Mouse (Mus musculus) bone marrow macrophage, adult 2 months (primary cell): ENCODE results near the gene Mst1r. TPM values are rescaled to one million over a fixed set of nuclear protein-coding genes. Genes with fewer than 3 reads are reported as not detected.

Source experiments
- H3K27ac ChIP-seq: 2 replicates; pipeline ENCODE4 v1.5.1; 2012; ENCODE audit warnings: low read depth, low read length; ENCODE audit not compliant: insufficient read depth
- H3K4me1 ChIP-seq: 2 replicates; pipeline ENCODE4 v1.6.1; 2012; ENCODE audit warnings: low read length; ENCODE audit not compliant: control insufficient read depth, insufficient read depth
- H3K4me3 ChIP-seq: 2 replicates; pipeline ENCODE4 v1.5.1; 2012; ENCODE audit warnings: mild to moderate bottlenecking, low read length, moderate library complexity; ENCODE audit not compliant: insufficient read depth
- CTCF ChIP-seq: IDR thresholded peaks from 2 replicates; pipeline ENCODE4 v1.5.1; 2012; ENCODE audit warnings: low read depth, mild to moderate bottlenecking, low read length, moderate library complexity
- POLR2A ChIP-seq: IDR thresholded peaks from 2 replicates; pipeline ENCODE4 v1.6.1; 2012; ENCODE audit warnings: mild to moderate bottlenecking, low read depth, low read length, borderline replicate concordance
- polyA plus RNA-seq: library from polyadenylated mRNA; stranded (reverse); fragments of >200 nt; gene quantifications from 2 replicates; pipeline ENCODE4 v1.2.4, GENCODE M21; 2012; ENCODE audit not compliant: missing spikeins, insufficient read depth, insufficient read length

The Mst1r gene
- polyA plus RNA-seq, 1 experiment = not detected

DNA sequence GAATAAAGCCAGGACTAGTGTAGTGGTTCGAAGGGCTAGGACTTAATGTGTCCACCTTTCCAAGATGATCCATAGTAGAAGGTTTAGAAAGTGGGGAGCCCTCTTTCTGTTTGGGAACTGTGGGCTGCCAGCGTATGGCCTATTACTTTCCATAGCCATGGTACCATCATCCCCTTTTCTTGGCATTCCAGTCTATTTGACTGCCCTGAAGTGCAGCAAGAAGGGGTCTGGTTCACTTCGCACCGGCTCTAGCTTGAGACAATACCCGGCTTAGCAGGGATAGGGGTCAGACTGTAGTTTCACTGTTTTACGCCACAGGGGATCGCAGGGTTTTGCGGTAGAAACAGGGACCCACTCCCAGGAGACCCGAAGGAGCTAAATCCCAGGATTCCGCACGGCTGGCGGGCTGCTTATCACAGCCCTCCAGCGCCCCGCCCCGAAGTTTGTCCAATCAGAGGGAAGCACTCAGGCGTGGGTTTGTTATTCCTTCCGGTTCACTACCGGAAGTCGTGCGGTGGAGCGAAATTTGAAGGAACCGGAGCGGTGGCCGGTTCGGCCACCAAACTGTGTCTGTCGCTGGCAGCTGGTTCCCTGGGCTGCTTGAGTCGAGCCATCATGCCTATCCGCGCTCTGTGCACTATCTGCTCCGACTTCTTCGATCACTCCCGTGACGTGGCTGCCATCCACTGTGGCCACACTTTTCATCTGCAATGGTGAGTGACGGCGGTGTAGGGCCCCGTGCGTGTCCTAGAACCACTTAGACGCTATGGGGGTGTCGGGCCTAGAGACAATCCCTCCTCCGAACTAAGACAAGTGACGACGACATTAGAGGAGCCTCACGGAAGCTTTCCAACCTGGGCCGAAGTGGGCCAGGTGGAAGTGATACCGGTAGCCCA lies 44.0 kb downstream of the Mst1r start:
- Histone ChIP-seq H3K27ac (peak overlapping the region; percentile 31; the same call in 1 of the 2 replicates), H3K4me3 (peak overlapping the region; percentile 89), H3K4me1 (peaks cover 8% of the 10 kb centered on the region)
- TF ChIP-seq CTCF = no peak
- 0 out of 2 replicates have a peak, but pooled peaks have one; percentile 33 for TF ChIP-seq POLR2A

DNA sequence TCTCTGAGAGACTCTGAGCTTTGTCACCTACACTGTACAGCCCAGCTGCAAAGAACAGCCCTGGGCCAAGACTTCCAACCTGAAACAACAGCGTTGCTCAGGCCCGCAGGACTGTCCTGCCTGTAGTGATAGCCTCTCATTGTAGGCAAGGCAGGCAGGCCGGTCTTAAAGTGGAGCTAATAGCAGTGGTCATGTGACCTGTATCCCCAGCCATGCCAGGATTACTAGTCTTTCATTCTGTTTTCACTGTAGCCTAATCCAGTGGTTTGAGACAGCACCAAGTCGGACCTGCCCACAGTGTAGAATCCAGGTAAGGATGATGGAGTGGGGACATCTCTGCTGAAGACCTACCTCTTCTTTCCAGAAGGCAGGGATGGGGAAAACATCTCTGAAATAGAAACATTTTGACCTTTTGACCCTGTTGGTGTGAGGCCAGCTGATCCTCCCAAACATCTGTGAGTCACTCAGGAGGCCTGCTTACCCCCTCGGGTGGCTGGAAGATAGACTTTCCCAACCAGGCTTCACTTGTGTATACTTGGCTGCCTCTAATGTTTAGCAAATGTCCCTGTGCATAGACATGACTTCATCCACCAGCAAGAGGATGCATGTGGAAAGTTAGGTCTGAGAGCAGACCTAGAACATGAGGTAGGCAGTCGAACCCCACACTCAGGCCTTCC lies 49.1 kb downstream of the Mst1r start:
- H3K27ac ChIP-seq = no peak overlapping the region
- TF ChIP-seq CTCF (no peak), POLR2A (no peak)
- no peak overlapping the region for H3K4me3 ChIP-seq
- H3K4me1 ChIP-seq = peaks cover 12% of the 10 kb centered on the region

DNA sequence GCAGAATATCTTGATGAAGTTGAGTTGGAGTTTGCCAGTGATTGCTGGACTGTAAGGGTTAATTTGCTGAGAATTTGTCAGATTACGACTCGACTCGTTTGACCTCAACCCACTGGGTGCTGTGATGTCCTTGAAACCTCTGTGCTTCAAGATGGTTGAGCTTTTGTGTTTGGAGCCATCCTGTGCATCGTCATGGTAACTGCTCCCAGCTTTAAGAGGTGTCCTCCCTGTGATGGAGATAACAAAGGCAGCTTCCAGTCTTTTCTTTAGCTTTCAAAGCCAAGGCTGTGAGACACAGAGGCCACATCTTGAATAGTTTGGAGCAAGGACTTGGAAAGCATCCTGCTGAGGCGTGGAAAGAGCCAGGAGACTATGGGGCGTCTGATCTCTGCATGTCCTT lies 50.5 kb downstream of the Mst1r start:
- H3K4me3 ChIP-seq = no peak overlapping the region
- peaks cover 7% of the 10 kb centered on the region for H3K4me1 ChIP-seq
- TF ChIP-seq CTCF (no peak), POLR2A (no peak)
- H3K27ac ChIP-seq = no peak overlapping the region

DNA sequence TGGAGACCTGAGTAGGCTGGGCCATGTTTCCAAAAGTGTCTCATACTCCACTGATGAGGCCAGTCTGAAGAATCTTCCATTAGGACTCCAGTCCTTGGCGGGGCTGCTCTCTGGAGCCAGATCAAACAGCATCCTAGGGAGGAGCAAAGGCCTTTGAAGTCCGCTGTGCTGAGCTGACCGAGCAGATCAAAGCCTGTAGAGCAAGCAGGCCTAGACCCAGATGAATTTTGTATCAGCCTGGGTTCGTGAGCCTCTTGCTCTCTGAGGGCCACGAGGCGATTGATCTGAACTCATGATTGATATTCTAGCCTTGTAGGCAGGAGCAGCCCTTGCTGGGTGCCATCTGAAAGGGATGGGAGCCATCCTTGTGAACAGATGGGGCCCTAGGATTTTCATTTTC lies 53.2 kb downstream of the Mst1r start:
- Histone ChIP-seq H3K4me3 (no peak overlapping the region), H3K4me1 (peaks cover 11% of the 10 kb centered on the region), H3K27ac (no peak overlapping the region)
- TF ChIP-seq POLR2A (no peak), CTCF (no peak)

DNA sequence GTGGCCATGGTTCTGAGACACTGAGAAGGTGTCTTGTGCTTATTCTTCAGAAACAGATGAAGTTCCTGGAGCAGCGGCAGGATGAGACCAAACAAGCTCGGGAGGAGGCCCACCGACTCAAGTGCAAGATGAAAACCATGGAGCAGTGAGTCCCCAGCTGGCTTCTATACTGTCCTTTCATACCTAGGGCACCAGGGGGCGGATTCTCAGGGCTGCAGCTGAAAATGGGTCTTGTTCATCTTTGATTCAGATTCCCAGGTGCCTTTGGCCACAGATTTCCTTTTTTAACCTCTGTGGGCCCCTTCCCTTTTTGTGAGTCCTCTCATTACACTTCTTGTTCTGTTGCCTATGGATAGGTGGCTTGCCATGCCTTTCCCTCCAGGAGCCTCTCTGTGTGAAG lies 54.3 kb downstream of the Mst1r start:
- Histone ChIP-seq H3K4me3 (no peak overlapping the region), H3K27ac (no peak overlapping the region), H3K4me1 (peaks cover 6% of the 10 kb centered on the region)
- no peak for TF ChIP-seq POLR2A
- TF ChIP-seq CTCF = no peak

DNA sequence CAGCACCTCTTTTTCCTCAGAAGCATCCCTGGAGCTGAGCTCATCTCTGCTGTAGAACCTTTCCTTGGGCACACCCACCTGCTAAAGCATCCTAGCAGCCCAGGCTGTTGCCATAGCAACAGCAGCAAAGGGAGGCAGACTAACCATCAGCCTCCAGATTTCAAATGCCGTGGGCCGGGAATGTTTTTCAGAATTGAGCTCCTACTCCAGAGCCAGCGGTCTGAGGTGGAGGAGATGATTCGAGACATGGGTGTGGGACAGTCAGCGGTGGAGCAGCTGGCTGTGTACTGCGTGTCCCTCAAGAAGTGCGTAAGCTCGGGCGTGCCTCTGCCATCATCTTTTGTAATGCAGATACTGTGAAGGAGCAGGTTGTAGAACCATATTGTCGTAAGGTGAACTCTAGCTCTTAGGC lies 54.7 kb downstream of the Mst1r start:
- Histone ChIP-seq H3K4me3 (no peak overlapping the region), H3K4me1 (peaks cover 4% of the 10 kb centered on the region), H3K27ac (no peak overlapping the region)
- no peak for TF ChIP-seq POLR2A

DNA sequence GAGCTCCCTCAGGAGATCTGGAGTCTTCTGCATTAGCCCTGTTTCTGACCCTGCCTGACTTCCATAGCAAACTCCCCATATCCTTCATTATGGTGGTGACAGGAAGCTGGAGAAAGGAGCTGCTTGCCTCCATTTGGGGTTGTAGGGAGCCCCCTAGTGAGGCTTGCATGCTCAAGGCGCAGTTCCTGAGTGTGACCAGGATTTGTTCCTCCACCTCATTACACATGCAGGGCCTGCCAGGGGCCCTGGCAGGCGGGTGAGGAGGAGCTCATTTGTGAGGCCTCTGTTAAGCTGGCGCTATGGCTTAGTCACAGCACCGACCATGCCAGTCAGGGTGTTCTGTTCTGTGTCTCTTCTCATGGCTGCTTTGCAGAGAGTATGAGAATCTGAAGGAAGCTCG lies 55.2 kb downstream of the Mst1r start:
- H3K4me3 ChIP-seq = no peak overlapping the region
- TF ChIP-seq POLR2A (no peak), CTCF (peak; percentile 31; the same call in 1 of the 2 replicates)
- H3K27ac ChIP-seq = no peak overlapping the region
- peaks cover 6% of the 10 kb centered on the region for H3K4me1 ChIP-seq

DNA sequence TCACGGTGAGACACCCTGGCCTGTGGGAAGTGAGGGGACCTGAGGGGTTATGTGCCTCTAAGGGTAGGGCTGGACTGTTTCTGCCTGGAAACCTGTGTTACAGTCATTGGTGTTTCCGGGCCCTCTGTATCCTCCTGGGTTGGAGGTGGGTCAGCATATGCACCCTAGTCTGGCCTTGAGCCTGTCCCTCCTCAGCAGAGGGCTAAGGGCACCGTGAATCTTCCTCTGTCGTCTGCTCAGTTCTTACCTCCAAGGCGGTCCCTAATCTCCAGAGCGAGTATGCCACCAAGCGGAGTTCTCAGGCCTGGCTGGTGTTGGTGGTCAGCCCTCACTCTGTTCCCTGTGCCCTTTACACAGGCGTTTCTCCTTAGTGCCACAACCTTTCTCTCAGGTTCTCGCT lies 56.2 kb downstream of the Mst1r start:
- Histone ChIP-seq H3K4me1 (peaks cover 13% of the 10 kb centered on the region), H3K27ac (no peak overlapping the region), H3K4me3 (no peak overlapping the region)
- no peak for TF ChIP-seq POLR2A
- TF ChIP-seq CTCF = no peak

DNA sequence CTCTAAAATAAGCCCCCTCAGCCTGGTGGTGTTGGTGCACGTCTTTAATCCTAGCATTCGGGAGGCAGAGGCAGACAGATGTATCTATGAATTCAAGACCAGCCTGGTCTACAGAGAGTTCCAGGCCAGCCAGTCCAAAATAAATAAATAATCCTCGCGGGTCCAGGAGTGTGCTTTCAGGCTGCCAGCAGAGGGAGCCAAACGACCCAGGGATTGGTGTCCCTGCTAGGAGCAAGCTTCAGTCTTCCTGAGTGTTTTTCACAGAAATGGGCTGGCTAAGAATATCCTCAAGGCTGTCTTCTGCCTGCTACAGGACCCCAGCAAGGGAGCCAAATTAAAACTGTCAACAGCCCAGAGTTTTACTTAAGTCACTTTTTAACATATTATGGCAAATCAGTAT lies 57.0 kb downstream of the Mst1r start:
- TF ChIP-seq CTCF (peak; percentile 91), POLR2A (no peak)
- H3K27ac ChIP-seq = peak overlapping the region; percentile 16; the same call in 1 of the 2 replicates
- H3K4me3 ChIP-seq = no peak overlapping the region
- peaks cover 20% of the 10 kb centered on the region for H3K4me1 ChIP-seq

DNA sequence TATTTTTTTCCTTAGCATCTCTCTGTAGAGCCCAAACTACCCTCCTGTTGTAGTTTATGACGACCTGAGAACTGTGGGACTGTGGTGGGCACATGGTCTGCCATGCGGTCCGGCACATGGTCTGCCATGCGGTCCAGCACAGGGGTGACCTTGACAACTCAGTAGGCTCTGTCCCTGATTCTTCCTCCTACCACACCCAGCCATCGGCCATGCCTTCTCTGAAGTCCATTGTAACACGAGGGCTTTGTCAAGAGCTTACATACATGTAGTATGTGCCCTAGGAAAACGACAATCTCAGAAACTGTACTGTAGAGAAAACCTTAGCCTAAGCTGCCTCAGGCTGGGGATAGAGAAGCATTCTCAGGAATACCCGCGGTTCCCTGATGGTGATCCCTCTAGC lies 58.0 kb downstream of the Mst1r start:
- H3K4me3 ChIP-seq = no peak overlapping the region
- H3K27ac ChIP-seq = no peak overlapping the region
- TF ChIP-seq POLR2A (no peak), CTCF (no peak)
- peaks cover 20% of the 10 kb centered on the region for H3K4me1 ChIP-seq

DNA sequence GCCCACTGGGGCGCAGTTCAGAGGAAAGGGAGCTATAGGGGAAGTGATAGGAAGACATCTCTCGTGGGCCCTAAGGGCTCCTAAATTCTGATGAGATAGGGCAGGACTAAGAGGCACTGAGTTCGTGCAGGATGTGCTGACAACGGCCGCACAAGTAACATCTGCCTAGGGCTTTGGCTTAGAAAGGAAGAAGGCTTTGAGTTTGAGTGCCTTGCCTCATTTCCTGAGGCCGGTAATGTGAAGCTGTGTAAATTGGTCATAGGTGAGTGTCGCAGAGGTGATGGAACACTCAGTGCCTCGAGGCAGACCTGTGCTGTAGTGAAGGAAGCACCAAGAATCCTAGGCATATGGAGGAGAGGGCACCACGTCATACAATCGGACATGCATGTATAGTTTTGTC lies 60.0 kb downstream of the Mst1r start:
- Histone ChIP-seq H3K27ac (no peak overlapping the region), H3K4me3 (no peak overlapping the region), H3K4me1 (peaks cover 29% of the 10 kb centered on the region)
- TF ChIP-seq CTCF (no peak), POLR2A (no peak)
